Mouse (Mus musculus) erythroblast, embryonic 14.5 days (primary cell): ENCODE measurements around the gene Qk.

Experiments
- GATA1 ChIP-seq: IDR thresholded peaks from 2 replicates; pipeline ENCODE4 v1.6.1; 2012; ENCODE audit warnings: low read length, inconsistent platforms, mixed read lengths
- TAL1 ChIP-seq: IDR thresholded peaks from 3 replicates; pipeline ENCODE4 v1.6.1; 2012; ENCODE audit warnings: low read length, inconsistent platforms, mixed read lengths

DNA sequence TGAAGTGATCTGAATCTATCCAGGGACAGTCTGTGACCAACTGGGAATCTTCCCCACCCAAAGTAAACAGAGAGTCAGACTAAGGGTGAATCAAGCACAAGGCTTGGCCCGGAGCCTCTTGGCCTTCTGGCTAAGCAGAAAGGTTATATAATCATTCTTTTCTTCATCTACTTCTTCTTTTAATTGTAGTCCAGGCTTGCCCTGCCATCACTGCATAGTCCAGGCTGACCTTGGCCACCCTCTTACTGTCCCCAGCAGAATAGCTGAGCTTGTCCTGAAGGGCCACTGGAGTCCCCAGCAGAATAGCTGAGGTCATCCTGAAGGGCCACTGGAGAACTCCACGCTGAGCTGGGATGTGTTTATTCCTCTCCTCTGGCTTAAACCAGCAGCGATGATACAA lies 158.4 kb downstream of the Qk start:
- TF ChIP-seq GATA1 (no peak), TAL1 (no peak)
